Mouse (Mus musculus) neural tube, embryonic 12.5 days (tissue): ENCODE measurements at regions not wholly inside any gene's neighbourhood (a gene's known extent, or its start where the extent isn't known, plus 50 kb on each side); places are given as distances from the start of the nearest gene placed in this dataset.
A peak's percentile ranks its signal among the peaks of the same experiment; 100 is the strongest.

Source experiments
- ATAC-seq: fragments of 200-750 bp; cut with Nextera tagmentation; 2 replicates; pipeline ENCODE4 v1.8.0; 2017; ENCODE audit warnings: low read depth, mild to moderate bottlenecking, moderate TSS enrichment, moderate library complexity; ENCODE audit not compliant: low FRiP score
- H3K27ac ChIP-seq: fragments of 300-500 bp; sonication (generic); 2 replicates; pipeline ENCODE4 v1.5.1; 2016
- H3K27me3 ChIP-seq: fragments of 300-500 bp; sonication (generic); replicated peaks from 2 replicates; pipeline ENCODE4 v1.6.1; 2016; ENCODE audit warnings: mild to moderate bottlenecking
- H3K36me3 ChIP-seq: fragments of 300-500 bp; sonication (generic); 2 replicates; pipeline ENCODE4 v1.6.1; 2016; ENCODE audit warnings: mild to moderate bottlenecking
- H3K4me1 ChIP-seq: fragments of 300-500 bp; sonication (generic); 2 replicates; pipeline ENCODE4 v1.6.1; 2016
- H3K4me2 ChIP-seq: fragments of 300-500 bp; sonication (generic); replicated peaks from 2 replicates; pipeline ENCODE4 v1.6.1; 2016; ENCODE audit warnings: mild to moderate bottlenecking
- H3K4me3 ChIP-seq: fragments of 300-500 bp; sonication (generic); 2 replicates; pipeline ENCODE4 v1.5.1; 2016
- H3K9ac ChIP-seq: fragments of 300-500 bp; sonication (generic); 2 replicates; pipeline ENCODE4 v1.6.1; 2016; ENCODE audit warnings: mild to moderate bottlenecking
- H3K9me3 ChIP-seq: fragments of 300-500 bp; sonication (generic); 2 replicates; pipeline ENCODE4 v1.6.1; 2016; ENCODE audit warnings: mild to moderate bottlenecking
- WGBS: fragments of 180-500 bp; shearing (Covaris S2); methylation state at CpG from one replicate; pipeline ENCODE4 v1.1.7; 2016; 5-methylcytosine and 5-hydroxymethylcytosine counted together

- Histone ChIP-seq H3K4me1 (peaks cover 43% of the 10 kb centered on the region), H3K27ac (peak overlapping the region; percentile 97), H3K4me3 (peak overlapping the region; percentile 60), H3K36me3 (peaks cover 12% of the 10 kb centered on the region; the same call in 1 of the 2 replicates), H3K27me3 (peaks cover 4% of the 10 kb centered on the region; the same call in 1 of the 2 replicates), H3K4me2 (peak overlapping the region; percentile 80), H3K9me3 (no peaks in the 10 kb centered on the region), H3K9ac (peak overlapping the region; percentile 99)
- under 1% methylated on average over 41 of the region's 41 CpGs for WGBS
- ATAC-seq, result peak; percentile 31
Observed at GRCm38 (mm10) chr14:64589571-64590547, 485.8 kb downstream of the Prss52 start.

- H3K9me3 ChIP-seq, result no peaks in the 10 kb centered on the region
- peaks cover 4% of the 10 kb centered on the region; the same call in 1 of the 2 replicates for H3K27me3 ChIP-seq
- under 1% methylated on average over 15 of the region's 15 CpGs for WGBS
- peak overlapping the region; percentile 80 for H3K4me2 ChIP-seq
- peaks cover 37% of the 10 kb centered on the region for H3K4me1 ChIP-seq
- peak overlapping the region; percentile 60 for H3K4me3 ChIP-seq
- H3K9ac ChIP-seq, result peak overlapping the region; percentile 99
- ATAC-seq, result no peak
- H3K36me3 ChIP-seq, result peaks cover 12% of the 10 kb centered on the region; the same call in 1 of the 2 replicates
- peak overlapping the region; percentile 97 for H3K27ac ChIP-seq
Observed at GRCm38 (mm10) chr14:64590611-64591010, 486.5 kb downstream of the Prss52 start.

- Histone ChIP-seq H3K36me3 (peaks cover 12% of the 10 kb centered on the region; the same call in 1 of the 2 replicates), H3K4me1 (peaks cover 35% of the 10 kb centered on the region), H3K9me3 (no peaks in the 10 kb centered on the region), H3K9ac (peak overlapping the region; percentile 99), H3K27ac (peak overlapping the region; percentile 97), H3K27me3 (peaks cover 4% of the 10 kb centered on the region; the same call in 1 of the 2 replicates), H3K4me3 (peak overlapping the region; percentile 60), H3K4me2 (peak overlapping the region; percentile 80)
- 3% methylated on average over 14 of the region's 14 CpGs for WGBS
- ATAC-seq, result no peak
Observed at GRCm38 (mm10) chr14:64591091-64591976, 487.2 kb downstream of the Prss52 start.

GRCm38 (mm10) chr14:64592176-64592575 lies 488.1 kb downstream of the Prss52 start:
- Histone ChIP-seq H3K4me2 (peak overlapping the region; percentile 80), H3K4me1 (peaks cover 33% of the 10 kb centered on the region)
- 48% methylated on average over 6 of the region's 6 CpGs for WGBS

GRCm38 (mm10) chr14:64592706-64593320 lies 488.7 kb downstream of the Prss52 start:
- H3K4me2 ChIP-seq, result peak overlapping the region; percentile 80
- peak overlapping the region; percentile 97 for H3K27ac ChIP-seq
- peaks cover 4% of the 10 kb centered on the region; the same call in 1 of the 2 replicates for H3K27me3 ChIP-seq
- peak overlapping the region; percentile 60 for H3K4me3 ChIP-seq
- 60% methylated on average over 13 of the region's 13 CpGs for WGBS
- peaks cover 12% of the 10 kb centered on the region; the same call in 1 of the 2 replicates for H3K36me3 ChIP-seq
- no peak for ATAC-seq
- H3K4me1 ChIP-seq, result peaks cover 38% of the 10 kb centered on the region
- H3K9me3 ChIP-seq, result no peaks in the 10 kb centered on the region
- peak overlapping the region; percentile 99 for H3K9ac ChIP-seq

More at GRCm38 (mm10) chr14:64592176-64592575, 488.1 kb downstream of the Prss52 start:
- Histone ChIP-seq H3K27ac (peak overlapping the region; percentile 97), H3K9me3 (no peaks in the 10 kb centered on the region), H3K9ac (peak overlapping the region; percentile 99), H3K27me3 (peaks cover 4% of the 10 kb centered on the region; the same call in 1 of the 2 replicates), H3K36me3 (peaks cover 12% of the 10 kb centered on the region; the same call in 1 of the 2 replicates), H3K4me3 (peak overlapping the region; percentile 60)
- no peak for ATAC-seq

- WGBS, result 16% methylated on average over 4 of the region's 4 CpGs
- no peaks in the 10 kb centered on the region for H3K9me3 ChIP-seq
- peak overlapping the region; percentile 60 for H3K4me3 ChIP-seq
- peaks cover 4% of the 10 kb centered on the region; the same call in 1 of the 2 replicates for H3K27me3 ChIP-seq
- H3K9ac ChIP-seq, result peak overlapping the region; percentile 99
- peaks cover 39% of the 10 kb centered on the region for H3K4me1 ChIP-seq
- H3K4me2 ChIP-seq, result peak overlapping the region; percentile 80
- H3K36me3 ChIP-seq, result peaks cover 12% of the 10 kb centered on the region; the same call in 1 of the 2 replicates
- peak overlapping the region; percentile 97 for H3K27ac ChIP-seq
- ATAC-seq, result 0 out of 2 replicates have a peak, but pooled peaks have one; percentile 11
Observed at GRCm38 (mm10) chr14:64593564-64593963, 489.5 kb downstream of the Prss52 start.

GRCm38 (mm10) chr14:64594021-64594561 lies 490.0 kb downstream of the Prss52 start:
- Histone ChIP-seq H3K36me3 (peaks cover 12% of the 10 kb centered on the region; the same call in 1 of the 2 replicates), H3K4me1 (peaks cover 39% of the 10 kb centered on the region), H3K4me3 (no peak overlapping the region; the same call in 1 of the 2 replicates), H3K27ac (peak overlapping the region; percentile 97), H3K9ac (peak overlapping the region; percentile 99), H3K9me3 (no peaks in the 10 kb centered on the region), H3K27me3 (peaks cover 2% of the 10 kb centered on the region; the same call in 1 of the 2 replicates), H3K4me2 (peak overlapping the region; percentile 80)
- no peak for ATAC-seq
- WGBS, result 41% methylated on average over 7 of the region's 7 CpGs

- peaks cover 9% of the 10 kb centered on the region; the same call in 1 of the 2 replicates for H3K36me3 ChIP-seq
- no peaks in the 10 kb centered on the region; the same call in 1 of the 2 replicates for H3K27me3 ChIP-seq
- H3K4me2 ChIP-seq, result peak overlapping the region; percentile 80; the same call in 1 of the 2 replicates
- H3K4me3 ChIP-seq, result no peak overlapping the region
- H3K9me3 ChIP-seq, result no peaks in the 10 kb centered on the region
- H3K4me1 ChIP-seq, result peaks cover 34% of the 10 kb centered on the region
- ATAC-seq, result peak; percentile 51
- H3K9ac ChIP-seq, result peak overlapping the region; percentile 99
- H3K27ac ChIP-seq, result peak overlapping the region; percentile 70
- WGBS, result 42% methylated on average over 10 of the region's 10 CpGs
Observed at GRCm38 (mm10) chr14:64594811-64595522, 490.9 kb downstream of the Prss52 start.

- no peak overlapping the region for H3K9ac ChIP-seq
- no peak overlapping the region for H3K4me2 ChIP-seq
- peak; percentile 1; the same call in 1 of the 2 replicates for ATAC-seq
- no peaks in the 10 kb centered on the region for H3K9me3 ChIP-seq
- peak overlapping the region; percentile 70 for H3K27ac ChIP-seq
- peaks cover 30% of the 10 kb centered on the region for H3K4me1 ChIP-seq
- H3K36me3 ChIP-seq, result peaks cover 4% of the 10 kb centered on the region; the same call in 1 of the 2 replicates
- WGBS, result 70% methylated on average over 1 of the region's 1 CpGs
- no peaks in the 10 kb centered on the region; the same call in 1 of the 2 replicates for H3K27me3 ChIP-seq
- no peak overlapping the region for H3K4me3 ChIP-seq
Observed at GRCm38 (mm10) chr14:64595523-64595889, 491.4 kb downstream of the Prss52 start.

- Histone ChIP-seq H3K27ac (peak overlapping the region; percentile 70; the same call in 1 of the 2 replicates), H3K4me2 (no peak overlapping the region), H3K9me3 (no peaks in the 10 kb centered on the region), H3K4me1 (peaks cover 26% of the 10 kb centered on the region), H3K9ac (no peak overlapping the region), H3K4me3 (no peak overlapping the region), H3K36me3 (no peaks in the 10 kb centered on the region; the same call in 1 of the 2 replicates), H3K27me3 (no peaks in the 10 kb centered on the region; the same call in 1 of the 2 replicates)
- WGBS, result 80% methylated on average over 4 of the region's 4 CpGs
- no peak for ATAC-seq
Observed at GRCm38 (mm10) chr14:64595891-64596290, 491.8 kb downstream of the Prss52 start.
